Mouse (Mus musculus) cerebellum, adult 2 months (tissue): Measurements from ENCODE around the gene Cxcl9.

Experiments used
- CTCF ChIP-seq: fragments of 200-500 bp; IDR thresholded peaks from 2 replicates; pipeline ENCODE4 v1.5.1; 2011; ENCODE audit warnings: low read depth, mild to moderate bottlenecking, control low read depth, low read length, moderate library complexity, borderline replicate concordance; ENCODE audit not compliant: insufficient read depth
- POLR2A ChIP-seq: fragments of 200-500 bp; IDR thresholded peaks from 2 replicates; pipeline ENCODE4 v1.6.1; 2011; ENCODE audit warnings: low read length, control low read depth, borderline replicate concordance; ENCODE audit not compliant: insufficient read depth

- TF ChIP-seq CTCF (no peak), POLR2A (no peak)
Measured at GRCm38 (mm10) chr5:92376795-92377405, 49.0 kb upstream of the Cxcl9 start.
